Mouse (Mus musculus): Measurements from ENCODE around the gene Cdk15.
A peak's percentile ranks its signal among the peaks of the same experiment; 100 is the strongest.

The Cdk15 gene

GRCm38 (mm10) chr1:59332737-59333385 is 76.2 kb downstream of the Cdk15 start:
- no peak for DNase-seq

DNA sequence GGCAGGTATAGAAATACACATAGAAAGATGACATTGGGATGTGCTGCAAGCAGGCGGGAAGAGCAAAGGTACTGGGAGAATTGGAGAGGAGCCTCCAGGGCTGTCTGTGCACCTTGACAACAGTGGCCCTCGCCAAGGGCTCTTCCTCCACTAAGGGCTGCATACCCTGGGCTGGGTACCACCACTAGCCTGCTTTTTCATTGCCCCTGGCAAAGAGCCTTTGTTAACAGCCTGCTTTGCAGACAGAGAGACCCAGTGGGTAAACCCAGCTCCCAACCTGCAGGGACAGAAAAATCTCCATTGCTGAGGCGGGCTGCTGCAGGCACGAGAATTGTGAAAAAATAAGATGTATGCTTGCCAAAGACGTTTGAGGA is 76.7 kb downstream of the Cdk15 start:
- DNase-seq: no peak

GRCm38 (mm10) chr1:59333860-59334561 is 77.3 kb downstream of the Cdk15 start:
- no peak for DNase-seq

- no peak for DNase-seq
Measured at GRCm38 (mm10) chr1:59334562-59334890, 77.8 kb downstream of the Cdk15 start.

DNA sequence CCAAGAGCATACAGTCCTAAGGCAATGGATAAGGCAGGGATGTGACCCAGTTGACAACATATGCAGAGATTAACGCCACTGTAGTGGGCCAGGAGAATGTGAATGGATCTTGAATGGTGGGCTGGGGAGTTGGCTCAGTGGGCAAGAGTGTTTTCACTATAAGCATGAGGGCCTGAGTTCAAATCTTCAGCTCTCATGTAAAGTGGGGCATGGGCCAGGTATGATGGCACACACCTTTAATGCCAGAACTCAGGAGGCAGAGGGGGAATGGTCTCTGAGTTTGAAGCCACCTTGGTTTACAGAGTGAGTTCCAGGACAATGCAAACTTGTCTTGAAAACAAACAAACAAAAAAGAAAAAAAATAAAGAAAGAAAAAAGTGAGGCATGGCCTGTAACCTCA is 79.5 kb downstream of the Cdk15 start:
- no peak for DNase-seq

DNA sequence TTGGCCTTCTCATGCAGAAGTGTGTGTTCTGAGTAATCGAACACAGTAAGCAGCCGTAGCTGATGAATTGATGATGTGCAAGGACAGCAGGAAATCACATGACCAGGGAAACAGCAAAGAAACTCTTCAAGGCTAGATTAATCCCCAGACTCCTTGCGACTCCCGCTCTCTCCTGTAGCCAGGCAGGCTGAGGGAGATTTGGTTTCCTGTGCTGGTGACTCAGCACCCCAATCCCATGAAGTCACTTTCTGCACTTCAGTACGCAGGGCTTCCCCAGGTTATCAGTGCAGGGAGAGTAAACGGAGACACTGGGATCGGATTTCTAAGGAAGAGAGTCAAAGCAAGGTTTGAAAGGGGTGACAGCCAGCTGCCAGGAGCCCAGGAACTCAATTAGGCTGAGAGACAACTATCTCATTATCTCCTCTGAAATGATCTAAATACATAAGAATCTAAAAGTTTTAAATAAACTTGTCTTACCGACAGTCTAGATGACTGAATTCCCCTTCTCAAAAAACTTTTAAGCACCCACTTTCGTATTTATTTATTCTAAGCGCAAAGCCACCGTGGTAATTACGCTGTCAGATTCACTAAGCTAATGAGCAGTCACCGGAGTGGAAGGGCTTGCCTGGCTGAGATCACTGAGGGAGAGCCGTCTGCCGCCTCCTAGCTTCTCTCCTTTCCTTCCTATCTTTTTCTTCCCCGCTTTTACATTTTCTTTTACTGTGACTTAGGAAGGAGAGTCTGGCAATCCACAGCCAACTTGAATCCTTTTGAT is 84.3 kb downstream of the Cdk15 start:
- DNase-seq: no peak

DNA sequence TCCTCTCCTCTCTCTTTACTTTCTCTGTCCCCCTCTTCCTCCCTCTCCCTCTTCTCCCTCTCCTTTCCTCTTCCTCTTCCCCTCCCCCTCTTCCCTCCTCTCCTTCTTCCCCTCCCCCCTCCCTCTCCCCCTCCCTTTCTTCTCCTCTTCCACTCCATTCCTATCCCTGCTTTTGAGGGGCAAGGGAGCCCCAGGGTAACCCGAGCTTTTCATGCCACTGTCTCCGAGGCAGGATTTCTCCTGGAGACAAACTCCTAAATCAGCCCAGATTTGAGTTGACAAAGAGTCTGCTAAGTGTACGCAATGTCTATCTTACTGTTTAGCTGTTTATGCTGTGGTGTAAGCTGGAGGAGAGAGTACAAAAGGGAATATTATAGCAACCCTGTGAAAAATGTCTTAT is 85.0 kb downstream of the Cdk15 start:
- DNase-seq: no peak

- DNase-seq: no peak
Measured at GRCm38 (mm10) chr1:59342146-59342545, 85.4 kb downstream of the Cdk15 start.

DNA sequence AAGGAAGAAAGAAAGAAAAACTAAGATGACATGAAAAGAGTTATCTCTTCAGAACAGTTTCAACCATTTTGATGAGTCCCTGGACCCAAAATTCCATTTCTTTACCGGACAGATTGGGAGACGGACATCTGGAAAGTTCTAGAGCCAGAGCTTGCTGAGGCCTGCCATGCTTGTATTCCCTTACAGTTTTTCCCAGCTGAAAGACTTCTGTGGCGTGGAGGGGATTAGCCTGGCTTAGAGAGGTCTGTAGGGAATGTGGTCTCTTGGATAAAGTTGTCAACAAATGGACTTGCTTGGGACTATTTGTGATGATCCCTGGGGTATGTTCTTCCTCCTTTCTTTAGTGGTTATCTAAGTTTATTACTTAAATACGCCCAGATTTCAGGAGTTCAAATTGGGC is 96.0 kb downstream of the Cdk15 start:
- DNase-seq: no peak

DNA sequence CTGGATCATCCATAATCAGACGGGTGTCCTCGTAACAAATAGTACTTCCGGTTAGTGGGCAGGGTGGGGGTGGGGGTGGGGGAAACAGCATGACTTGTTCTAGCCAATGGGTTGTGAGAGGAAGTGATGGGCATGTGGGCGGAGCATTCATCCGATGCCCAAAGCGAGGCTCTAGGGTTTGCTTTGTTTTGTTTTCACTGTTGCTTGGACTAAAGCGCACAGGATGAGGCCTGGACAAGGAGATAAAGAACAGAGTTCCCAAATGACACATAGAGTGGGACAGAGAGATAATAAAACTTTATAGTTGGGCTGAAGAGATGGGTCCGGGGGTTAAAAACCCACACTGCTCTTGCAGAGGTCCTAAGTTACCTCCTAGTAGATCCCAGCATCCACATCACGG is 98.7 kb downstream of the Cdk15 start:
- DNase-seq: no peak

DNA sequence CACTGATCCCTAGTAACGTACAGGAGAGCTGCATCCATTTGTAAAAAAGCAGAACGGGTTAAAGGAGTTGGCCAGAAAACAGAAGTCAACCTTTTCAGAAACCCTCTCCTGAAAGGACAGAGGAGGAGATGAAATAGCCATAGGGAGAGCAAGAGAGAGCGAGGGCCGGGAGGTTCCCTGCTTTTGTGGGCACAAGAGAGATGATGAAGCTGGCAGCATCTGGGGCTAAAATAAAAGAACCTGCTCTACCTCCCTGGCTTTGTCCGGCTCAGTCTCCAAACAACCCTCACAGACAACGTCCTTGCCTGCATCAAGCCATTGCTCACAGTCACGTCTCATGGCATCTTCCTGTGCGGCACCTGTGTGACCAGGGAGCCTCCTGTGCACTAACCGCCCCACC is 102.4 kb downstream of the Cdk15 start:
- peak; percentile 11 for DNase-seq

- no peak for DNase-seq
Measured at GRCm38 (mm10) chr1:59360834-59361233, 104.1 kb downstream of the Cdk15 start.

DNA sequence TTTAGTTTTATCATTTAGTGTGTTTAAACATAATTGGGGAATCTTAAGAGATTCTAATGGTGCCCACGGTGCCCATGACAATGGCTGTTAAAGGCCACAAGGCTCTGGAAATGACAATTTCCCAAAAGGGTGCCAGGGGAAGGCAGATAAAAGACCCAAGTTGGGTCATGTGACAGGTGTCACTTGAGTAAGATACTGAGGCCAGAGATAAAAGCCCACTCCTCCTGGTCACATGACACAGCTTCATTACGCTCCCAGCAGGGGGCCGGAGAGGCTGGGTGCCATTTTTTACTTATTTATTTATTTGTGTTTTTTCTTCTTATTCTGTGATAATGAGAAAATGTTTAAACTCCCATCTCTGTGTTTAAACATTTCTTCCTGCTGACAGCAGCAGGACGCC is 104.8 kb downstream of the Cdk15 start:
- DNase-seq: no peak

DNA sequence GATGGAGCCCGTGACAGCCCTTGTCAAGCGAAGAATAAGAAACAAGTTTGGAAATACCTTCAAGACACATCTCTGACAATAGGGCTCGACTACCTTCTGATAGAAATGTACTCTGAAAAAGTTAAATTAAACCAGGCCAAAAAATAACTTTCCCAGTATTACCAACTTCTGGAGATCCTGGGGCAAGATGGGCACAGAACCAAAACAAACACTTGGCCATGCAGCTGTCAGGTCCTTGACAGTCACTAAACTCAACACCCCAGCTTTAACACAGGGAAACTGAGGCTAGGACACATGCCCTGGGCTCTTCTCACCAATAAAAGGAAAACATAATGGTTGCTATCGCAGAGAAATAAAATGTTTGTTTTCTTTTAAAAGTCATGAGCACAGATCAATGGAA is 105.3 kb downstream of the Cdk15 start:
- DNase-seq: no peak

DNA sequence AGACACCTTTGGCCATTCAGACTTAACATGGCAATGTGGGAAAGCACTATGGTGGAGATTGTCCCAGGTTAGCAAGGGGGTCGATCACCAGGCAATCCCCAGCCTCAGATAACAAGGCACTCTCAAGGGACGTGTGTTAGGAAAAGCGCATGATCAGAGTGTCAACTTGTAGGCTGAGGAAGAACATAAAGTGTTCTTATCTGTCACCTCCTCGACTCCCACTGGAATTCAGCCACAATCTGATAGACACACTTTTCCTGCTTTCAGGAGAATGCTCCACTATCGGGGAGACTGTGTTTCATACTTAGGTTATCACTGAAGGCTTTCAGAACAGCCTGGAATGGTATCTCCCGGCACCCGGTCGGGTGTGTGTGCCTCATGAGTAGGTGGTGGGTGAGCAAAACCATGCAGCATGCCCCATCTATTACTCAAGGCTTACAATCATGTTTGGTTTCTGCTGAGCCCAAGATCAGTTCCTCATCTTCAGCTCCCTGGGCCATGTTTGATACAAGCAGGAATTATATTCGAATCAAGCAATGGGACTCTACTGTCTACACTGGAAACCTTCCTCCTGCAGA is 107.8 kb downstream of the Cdk15 start:
- DNase-seq: no peak

GRCm38 (mm10) chr1:59367928-59368648 is 111.4 kb downstream of the Cdk15 start:
- no peak for DNase-seq

DNA sequence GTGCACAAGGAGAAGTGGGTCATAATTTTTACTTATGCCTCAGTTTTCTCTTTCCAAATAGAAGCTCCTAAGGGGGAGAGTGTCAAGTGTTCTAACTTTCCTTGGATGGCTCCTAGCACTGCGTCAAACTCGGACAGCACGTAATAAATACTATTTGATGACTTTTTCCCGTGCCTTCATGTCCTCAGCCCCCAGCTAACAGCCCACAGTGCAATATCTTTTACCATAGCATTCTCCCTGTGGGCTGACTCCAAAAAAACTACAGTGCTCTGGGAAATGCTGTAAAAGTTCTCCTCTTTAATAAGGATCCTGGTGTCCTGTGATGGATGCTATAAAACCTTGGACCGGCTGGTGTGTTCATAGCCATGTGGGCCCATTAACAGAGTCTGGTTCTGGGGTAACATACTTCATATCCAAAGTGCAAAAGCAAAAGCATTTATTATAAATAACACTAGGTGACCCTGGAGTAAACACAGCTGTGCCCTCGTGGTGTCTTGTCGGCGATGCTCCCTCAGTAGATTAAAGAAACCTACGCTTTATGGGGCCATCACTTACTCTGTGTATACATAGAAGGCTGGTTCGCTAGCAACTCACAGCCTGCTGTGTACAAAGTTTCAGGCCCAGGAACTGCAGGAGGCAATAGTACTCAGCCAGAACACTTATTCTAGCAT is 112.1 kb downstream of the Cdk15 start:
- DNase-seq: no peak

GRCm38 (mm10) chr1:59369320-59369685 is 112.6 kb downstream of the Cdk15 start:
- no peak for DNase-seq

GRCm38 (mm10) chr1:59370355-59370950 is 113.7 kb downstream of the Cdk15 start:
- no peak for DNase-seq

DNA sequence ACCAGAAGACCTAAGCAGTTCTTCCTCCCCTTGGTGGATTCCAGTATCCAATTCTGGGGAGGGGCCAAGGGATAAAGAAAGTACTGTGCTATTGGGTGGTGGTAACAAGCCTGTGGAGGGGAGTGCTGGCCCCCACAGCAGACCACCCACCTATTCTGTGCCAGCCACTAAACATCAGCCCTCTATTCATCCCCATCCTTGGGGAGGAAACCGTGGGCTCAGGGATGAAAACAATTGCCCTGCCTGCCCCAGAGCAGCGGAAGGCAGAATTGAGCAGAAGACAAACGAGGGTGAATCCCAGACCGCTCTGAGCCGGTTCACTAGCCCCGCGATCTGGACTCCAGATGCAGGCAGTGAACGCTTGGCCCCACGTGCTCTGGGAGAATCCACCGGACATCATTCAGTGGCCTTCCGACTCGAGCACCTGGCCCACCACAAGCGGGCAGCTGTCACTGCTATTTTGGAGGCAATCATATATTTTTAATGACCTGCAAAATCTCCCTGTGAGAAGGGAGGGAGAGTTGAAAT is 119.4 kb downstream of the Cdk15 start:
- no peak for DNase-seq

DNA sequence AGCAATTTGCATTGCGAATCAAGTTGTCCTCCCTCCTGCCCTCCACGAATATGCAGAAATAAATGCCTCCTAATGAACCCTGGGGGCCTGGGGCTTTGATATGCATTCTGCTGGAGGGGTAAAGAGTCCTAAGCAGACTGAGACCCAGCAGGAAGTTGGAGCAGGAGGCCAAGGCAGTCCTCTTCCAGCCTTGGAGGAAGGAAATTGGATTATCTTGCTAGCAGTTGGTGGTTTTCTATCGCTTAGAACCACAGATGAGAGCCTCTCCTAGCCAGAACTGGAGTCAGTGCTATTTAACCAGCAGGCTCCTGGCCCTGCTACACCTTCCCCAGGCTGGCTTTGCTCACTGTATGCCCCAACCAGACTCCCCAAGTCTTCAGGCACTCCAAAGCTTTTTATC is 119.9 kb downstream of the Cdk15 start:
- DNase-seq: no peak

DNA sequence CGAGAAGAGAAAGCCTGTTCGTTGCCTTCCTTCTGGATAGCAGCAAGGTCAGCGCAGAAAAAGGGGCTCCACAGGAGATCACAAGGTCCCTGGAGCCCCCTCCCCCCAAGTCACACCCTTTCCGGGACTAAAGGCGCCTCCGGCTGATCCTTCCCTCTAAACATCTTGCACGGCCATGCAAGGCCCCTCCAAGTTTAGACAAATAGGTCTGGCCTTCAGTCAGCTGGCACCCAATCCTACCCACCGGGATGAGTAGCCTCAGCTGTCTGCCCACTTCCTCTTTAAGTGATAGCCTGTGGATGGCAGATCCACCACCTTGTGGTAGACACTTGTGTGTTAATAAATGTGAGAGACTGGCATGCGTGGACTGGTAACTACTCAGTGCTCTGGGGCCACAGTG is 120.6 kb downstream of the Cdk15 start:
- no peak for DNase-seq

All from thymus, postnatal 4 days (tissue).